Mouse (Mus musculus) left cerebral cortex, postnatal 4 days (tissue): ENCODE data around the gene Slc51a. TPM values are rescaled to one million over a fixed set of nuclear protein-coding genes. Genes with fewer than 3 reads are reported as not detected.

ENCODE experiments used
- DNase-seq: peaks from one replicate; pipeline ENCODE4 v3.0.0-alpha.2; 2022
- intact Hi-C: fragments of 180-260 bp; cut with DNase I; formaldehyde crosslinking; loops from one replicate; pipeline ENCODE4 v1.15.1; 2025
- total RNA-seq, 2 experiments: library from RNA; stranded (reverse); gene quantifications; 2 replicates each; pipeline ENCODE4 v1.2.3; 2021

Gene Slc51a
- not detected for total RNA-seq

GRCm38 (mm10) chr16:32487234-32488111 lies at the start of gene Slc51a:
Gene Slc51a (minus strand): TSS chr16:32487879.
- DNase-seq = no peak
- intact Hi-C loops = no loop called here

- DNase-seq = no peak
- intact Hi-C loops = no loop called here
Observed at GRCm38 (mm10) chr16:32535157-32535751, 47.6 kb upstream of the Slc51a start.

GRCm38 (mm10) chr16:32532878-32533826 lies 45.5 kb upstream of the Slc51a start:
- DNase-seq = no peak
- intact Hi-C loops = no loop called here

- DNase-seq = no peak
- intact Hi-C loops = no loop called here
Observed at GRCm38 (mm10) chr16:32526906-32527305, 39.2 kb upstream of the Slc51a start.

GRCm38 (mm10) chr16:32524244-32524615 lies 36.6 kb upstream of the Slc51a start:
- intact Hi-C loops = no loop called here
- DNase-seq = no peak

GRCm38 (mm10) chr16:32523462-32524243 lies 36.0 kb upstream of the Slc51a start:
- intact Hi-C loops = no loop called here
- peak; percentile 80 for DNase-seq

GRCm38 (mm10) chr16:32522578-32523194 lies 35.0 kb upstream of the Slc51a start:
- no peak for DNase-seq
- intact Hi-C loops = no loop called here

GRCm38 (mm10) chr16:32520372-32520748 lies 32.7 kb upstream of the Slc51a start:
- no peak for DNase-seq
- intact Hi-C loops = no loop called here

GRCm38 (mm10) chr16:32519656-32520371 lies 32.1 kb upstream of the Slc51a start:
- no peak for DNase-seq
- intact Hi-C loops = no loop called here

- intact Hi-C loops = no loop called here
- DNase-seq = no peak
Observed at GRCm38 (mm10) chr16:32517785-32518481, 30.3 kb upstream of the Slc51a start.

- intact Hi-C loops = no loop called here
- DNase-seq = peak; percentile 33
Observed at GRCm38 (mm10) chr16:32516006-32516962, 28.6 kb upstream of the Slc51a start.

GRCm38 (mm10) chr16:32513948-32514347 lies 26.3 kb upstream of the Slc51a start:
- no peak for DNase-seq
- intact Hi-C loops = no loop called here

GRCm38 (mm10) chr16:32513401-32513800 lies 25.7 kb upstream of the Slc51a start:
- intact Hi-C loops = no loop called here
- DNase-seq = no peak

- peak; percentile 31 for DNase-seq
- intact Hi-C loops = no loop called here
Observed at GRCm38 (mm10) chr16:32512921-32513320, 25.2 kb upstream of the Slc51a start.

- DNase-seq = no peak
- intact Hi-C loops = no loop called here
Observed at GRCm38 (mm10) chr16:32511827-32512490, 24.3 kb upstream of the Slc51a start.

- DNase-seq = no peak
- intact Hi-C loops = no loop called here
Observed at GRCm38 (mm10) chr16:32511338-32511734, 23.7 kb upstream of the Slc51a start.
